Mouse (Mus musculus) midbrain, embryonic 15.5 days (tissue): ENCODE data around the gene Serpinb9f. TPM values are rescaled to one million over a fixed set of nuclear protein-coding genes. Genes with fewer than 3 reads are reported as not detected.
"Not testable (repeated sequence)": the region's sequence is repeated elsewhere in the genome, so short reads cannot be mapped to it uniquely, and the experiment has no call there.

Experiments used
- ATAC-seq: fragments of 200-750 bp; cut with Nextera tagmentation; replicated peaks from 2 replicates; pipeline ENCODE4 v1.8.0; 2017; ENCODE audit warnings: moderate TSS enrichment
- H3K27ac ChIP-seq: fragments of 300-500 bp; sonication (generic); 2 replicates; pipeline ENCODE4 v1.5.1; 2015; ENCODE audit warnings: mild to moderate bottlenecking, inconsistent platforms
- H3K27me3 ChIP-seq: fragments of 300-500 bp; sonication (generic); replicated peaks from 2 replicates; pipeline ENCODE4 v1.6.1; 2015; ENCODE audit warnings: inconsistent platforms
- H3K36me3 ChIP-seq: fragments of 300-500 bp; sonication (generic); replicated peaks from 2 replicates; pipeline ENCODE4 v1.6.1; 2015; ENCODE audit warnings: inconsistent platforms
- H3K4me1 ChIP-seq: fragments of 300-500 bp; sonication (generic); 2 replicates; pipeline ENCODE4 v1.6.1; 2015; ENCODE audit warnings: inconsistent platforms
- H3K4me2 ChIP-seq: fragments of 300-500 bp; sonication (generic); 2 replicates; pipeline ENCODE4 v1.6.1; 2015; ENCODE audit warnings: inconsistent platforms, mild to moderate bottlenecking, moderate library complexity
- H3K4me3 ChIP-seq: fragments of 300-500 bp; sonication (generic); 2 replicates; pipeline ENCODE4 v1.5.1; 2015; ENCODE audit warnings: mild to moderate bottlenecking, inconsistent platforms
- H3K9ac ChIP-seq: fragments of 300-500 bp; sonication (generic); 2 replicates; pipeline ENCODE4 v1.6.1; 2015; ENCODE audit warnings: mild to moderate bottlenecking, inconsistent platforms
- H3K9me3 ChIP-seq: fragments of 300-500 bp; sonication (generic); 2 replicates; pipeline ENCODE4 v1.6.1; 2016; ENCODE audit warnings: inconsistent platforms
- WGBS: fragments of 180-500 bp; shearing (Covaris S2); methylation state at CpG from one replicate; pipeline ENCODE4 v1.1.7; 2015; ENCODE audit warnings: mixed read lengths; 5-methylcytosine and 5-hydroxymethylcytosine counted together
- polyA plus RNA-seq: library from polyadenylated mRNA; unstranded; fragments of >200 nt; fragmentation: Nextera tagmentation; extraction: Ambion mirVana; gene quantifications from 2 replicates; pipeline ENCODE4 v1.2.1, GENCODE M21; 2015

Gene Serpinb9f
- polyA plus RNA-seq: not detected in 2 replicates

DNA sequence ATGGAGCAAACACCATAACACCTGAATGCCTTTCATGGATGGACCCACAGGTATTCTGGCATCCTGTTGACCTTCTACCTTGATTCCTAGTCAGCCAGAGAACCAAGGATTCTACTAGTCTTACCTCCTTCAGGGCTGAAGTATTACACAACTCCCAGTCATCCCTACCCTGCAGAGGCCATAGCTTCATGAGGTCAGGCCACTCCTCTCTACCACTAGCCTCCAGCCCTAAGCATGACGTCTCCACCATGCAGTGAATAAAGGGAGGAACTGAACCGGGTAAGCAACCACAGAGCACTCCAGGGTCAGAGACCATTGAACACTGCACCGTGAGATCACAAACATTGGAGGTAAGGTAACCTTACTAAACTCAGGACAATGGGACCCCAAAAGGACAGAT is at the start of gene Serpinb9f:
Serpinb9f (plus strand) TSS at position 301 of the 400 bp plus-strand sequence.
- not testable (repeated sequence) for H3K4me1 ChIP-seq, H3K27ac ChIP-seq, H3K4me3 ChIP-seq, H3K27me3 ChIP-seq, H3K9me3 ChIP-seq, H3K36me3 ChIP-seq, H3K9ac ChIP-seq, ATAC-seq, H3K4me2 ChIP-seq
- WGBS: 82% methylated on average over 3 of the region's 3 CpGs

GRCm38 (mm10) chr13:33308631-33309030 is 15.2 kb upstream of the Serpinb9f start:
- ATAC-seq, H3K4me1 ChIP-seq, H3K36me3 ChIP-seq, H3K9ac ChIP-seq, H3K27me3 ChIP-seq, H3K4me2 ChIP-seq, H3K9me3 ChIP-seq, H3K27ac ChIP-seq, H3K4me3 ChIP-seq: not testable (repeated sequence)
- 88% methylated on average over 4 of the region's 4 CpGs for WGBS

- H3K4me3 ChIP-seq, H3K27ac ChIP-seq, H3K9me3 ChIP-seq, H3K36me3 ChIP-seq, H3K9ac ChIP-seq, ATAC-seq, H3K4me1 ChIP-seq, H3K4me2 ChIP-seq, H3K27me3 ChIP-seq: not testable (repeated sequence)
- 100% methylated on average over 1 of the region's 1 CpGs for WGBS
Observed at GRCm38 (mm10) chr13:33356666-33357065, 32.8 kb downstream of the Serpinb9f start.

Other genes starting within 250 kb of the Serpinb9f start
- gene Serpinb1b, start 245.5 kb upstream of the Serpinb9f start, polyA plus RNA-seq: 2.0 and 2.7 TPM in 2 replicates
- gene Serpinb9c, start 164.3 kb upstream of the Serpinb9f start, polyA plus RNA-seq: not detected in 2 replicates
- gene Serpinb9d, start 131.1 kb upstream of the Serpinb9f start, polyA plus RNA-seq: not detected in 2 replicates
- not detected in 2 replicates for gene Serpinb9e, start 74.5 kb upstream of the Serpinb9f start, polyA plus RNA-seq
- not detected in 2 replicates for gene Gm11397, start 71.7 kb downstream of the Serpinb9f start, polyA plus RNA-seq
- gene Serpinb9g, start 160.7 kb downstream of the Serpinb9f start, polyA plus RNA-seq: not detected in 2 replicates